Mouse (Mus musculus) CH12.LX (cell line): ENCODE data around the gene Tekt5.
A peak's percentile ranks its signal among the peaks of the same experiment; 100 is the strongest.

ENCODE experiments used
- CHD2 ChIP-seq: IDR thresholded peaks from 2 replicates; pipeline ENCODE4 v1.6.1; 2011; ENCODE audit warnings: low read length, improper control_type of control experiment
- CTCF ChIP-seq, 2 experiments: IDR thresholded peaks in 1 of 2; conservative IDR thresholded peaks in 1 of 2; 2 replicates each; pipeline ENCODE4 v1.5.1; 2011 to 2012; ENCODE audit warnings: low read depth in 2 of 2, low read length in 2 of 2, improper control_type of control experiment in 1 of 2, inconsistent platforms in 1 of 2, mild to moderate bottlenecking in 1 of 2, moderate library complexity in 1 of 2
- GABPA ChIP-seq: IDR thresholded peaks from 2 replicates; pipeline ENCODE4 v1.6.1; 2012; ENCODE audit warnings: low read depth, low read length, improper control_type of control experiment, inconsistent platforms; ENCODE audit not compliant: insufficient replicate concordance
- HCFC1 ChIP-seq: IDR thresholded peaks from 2 replicates; pipeline ENCODE4 v1.6.1; 2012; ENCODE audit warnings: low read depth, mild to moderate bottlenecking, inconsistent platforms, low read length, improper control_type of control experiment
- MAFK ChIP-seq: IDR thresholded peaks from 2 replicates; pipeline ENCODE4 v1.6.1; 2011; ENCODE audit warnings: low read length, improper control_type of control experiment; ENCODE audit not compliant: insufficient replicate concordance
- MAX ChIP-seq: IDR thresholded peaks from 2 replicates; pipeline ENCODE4 v1.6.1; 2011; ENCODE audit warnings: low read length, improper control_type of control experiment
- MAZ ChIP-seq: IDR thresholded peaks from 2 replicates; pipeline ENCODE4 v1.6.1; 2012; ENCODE audit warnings: low read depth, mild to moderate bottlenecking, inconsistent platforms, low read length, improper control_type of control experiment, moderate library complexity
- MEF2A ChIP-seq: IDR thresholded peaks from 2 replicates; pipeline ENCODE4 v1.6.1; 2014; ENCODE audit warnings: low read depth, mild to moderate bottlenecking, inconsistent platforms, low read length, improper control_type of control experiment, borderline replicate concordance
- PAX5 ChIP-seq: IDR thresholded peaks from 2 replicates; pipeline ENCODE4 v1.6.1; 2012; ENCODE audit warnings: low read length, inconsistent platforms, mixed read lengths
- POLR2A ChIP-seq: IDR thresholded peaks from 2 replicates; pipeline ENCODE4 v1.6.1; 2011; ENCODE audit warnings: low read depth, mild to moderate bottlenecking, improper control_type of control experiment, low read length
- SMC3 ChIP-seq: IDR thresholded peaks from 2 replicates; pipeline ENCODE4 v1.6.1; 2011; ENCODE audit warnings: low read depth, low read length, improper control_type of control experiment
- ZC3H11A ChIP-seq: IDR thresholded peaks from 2 replicates; pipeline ENCODE4 v1.6.1; 2012; ENCODE audit warnings: low read depth, mild to moderate bottlenecking, inconsistent platforms, low read length, improper control_type of control experiment
- ZKSCAN1 ChIP-seq: IDR thresholded peaks from 2 replicates; pipeline ENCODE4 v1.6.1; 2012; ENCODE audit warnings: low read depth, inconsistent platforms, low read length, improper control_type of control experiment, borderline replicate concordance

DNA sequence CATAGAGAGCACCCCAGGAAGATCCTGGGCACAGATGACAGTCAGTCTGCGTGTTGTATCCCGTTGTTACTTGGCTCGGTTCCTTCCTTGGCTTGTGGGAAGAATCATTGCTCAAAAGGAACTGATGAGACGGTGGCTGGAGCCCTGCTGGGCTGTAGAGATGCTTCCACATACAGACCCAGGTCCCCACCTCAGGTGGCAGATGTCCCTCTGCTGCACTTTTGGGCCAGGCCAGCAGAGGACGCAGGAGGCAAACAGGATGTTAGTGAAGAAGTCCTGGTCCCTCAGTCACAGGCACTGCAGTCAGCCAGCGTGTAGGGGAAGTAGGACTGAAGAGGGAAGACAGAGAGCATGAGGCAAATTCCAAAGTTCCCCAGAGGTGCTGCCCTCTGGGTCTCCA lies 20.7 kb upstream of the Tekt5 start:
- TF ChIP-seq POLR2A (no peak), MAZ (no peak), CTCF (conservative IDR thresholded peaks at IDR 0.05 in 1 of 2, IDR thresholded peaks at IDR 0.05 in 1 of 2; ENCODE audit: low read depth in 2 of 2, low read length in 2 of 2) (peak; percentile 91 to 95), ZKSCAN1 (no peak), MAX (peak; percentile 31; the same call in 1 of the 2 replicates), ZC3H11A (peak; percentile 90), MEF2A (peak; percentile 40), SMC3 (peak; percentile 93), PAX5 (no peak), MAFK (no peak), HCFC1 (no peak), CHD2 (no peak), GABPA (no peak)
